Mouse (Mus musculus): ENCODE measurements around the gene Dao. TPM values are rescaled to one million over a fixed set of nuclear protein-coding genes. Genes with fewer than 3 reads are reported as not detected.

Dao gene
- polyA plus RNA-seq, 1 experiment from 2014 or later = not detected

GRCm38 (mm10) chr5:114006974-114007373 lies 3.5 kb downstream of the Dao start:
- ATAC-seq (ENCODE audit: low FRiP score) = no peak
- Histone ChIP-seq H3K27me3 (no peaks in the 10 kb centered on the region), H3K4me3 (no peak overlapping the region), H3K9me3 (no peaks in the 10 kb centered on the region), H3K4me1 (replicated peaks) (0 out of 2 replicates have a peak, but pooled peaks cover 5% of the 10 kb centered on the region), H3K27ac (no peak overlapping the region), H3K4me2 (no peak overlapping the region), H3K36me3 (no peaks in the 10 kb centered on the region), H3K9ac (no peak overlapping the region)
- 85% methylated on average over 4 of the region's 4 CpGs for WGBS

GRCm38 (mm10) chr5:114007753-114008453 lies 4.4 kb downstream of the Dao start:
- WGBS = 77% methylated on average over 12 of the region's 12 CpGs
- 0 out of 2 replicates have a peak, but pooled peaks cover 5% of the 10 kb centered on the region for H3K4me1 ChIP-seq (replicated peaks)
- H3K36me3 ChIP-seq = no peaks in the 10 kb centered on the region
- no peaks in the 10 kb centered on the region for H3K9me3 ChIP-seq
- ATAC-seq (ENCODE audit: low FRiP score) = no peak
- no peak overlapping the region for H3K4me2 ChIP-seq
- H3K27me3 ChIP-seq = no peaks in the 10 kb centered on the region
- no peak overlapping the region for H3K4me3 ChIP-seq
- H3K27ac ChIP-seq = no peak overlapping the region
- H3K9ac ChIP-seq = no peak overlapping the region

GRCm38 (mm10) chr5:114009049-114009448 lies 5.5 kb downstream of the Dao start:
- Histone ChIP-seq H3K4me3 (no peak overlapping the region), H3K4me2 (no peak overlapping the region), H3K27ac (no peak overlapping the region), H3K36me3 (no peaks in the 10 kb centered on the region), H3K4me1 (replicated peaks) (0 out of 2 replicates have a peak, but pooled peaks cover 5% of the 10 kb centered on the region), H3K9ac (no peak overlapping the region), H3K9me3 (no peaks in the 10 kb centered on the region), H3K27me3 (no peaks in the 10 kb centered on the region)
- WGBS = 83% methylated on average over 4 of the region's 4 CpGs
- ATAC-seq (ENCODE audit: low FRiP score) = no peak

GRCm38 (mm10) chr5:114015121-114015520 lies 11.6 kb downstream of the Dao start:
- Histone ChIP-seq H3K9me3 (no peaks in the 10 kb centered on the region), H3K4me2 (no peak overlapping the region), H3K4me1 (replicated peaks) (no peaks in the 10 kb centered on the region), H3K4me3 (no peak overlapping the region), H3K36me3 (no peaks in the 10 kb centered on the region), H3K27ac (no peak overlapping the region), H3K9ac (no peak overlapping the region), H3K27me3 (no peaks in the 10 kb centered on the region)
- 71% methylated on average over 7 of the region's 7 CpGs for WGBS
- no peak for ATAC-seq (ENCODE audit: low FRiP score)

- no peak overlapping the region for H3K4me3 ChIP-seq
- H3K4me1 ChIP-seq (replicated peaks) = peaks cover 9% of the 10 kb centered on the region
- H3K36me3 ChIP-seq = peaks cover 23% of the 10 kb centered on the region
- no peak for ATAC-seq (ENCODE audit: low FRiP score)
- no peaks in the 10 kb centered on the region for H3K27me3 ChIP-seq
- H3K27ac ChIP-seq = no peak overlapping the region
- no peaks in the 10 kb centered on the region for H3K9me3 ChIP-seq
- 71% methylated on average over 6 of the region's 6 CpGs for WGBS
- no peak overlapping the region for H3K9ac ChIP-seq
- 0 out of 2 replicates have a peak overlapping the region, but pooled peaks have one; percentile 9 for H3K4me2 ChIP-seq
Observed at GRCm38 (mm10) chr5:114024390-114024789, 20.9 kb downstream of the Dao start.

GRCm38 (mm10) chr5:114024885-114025284 lies 21.4 kb downstream of the Dao start:
- WGBS = 10% methylated on average over 10 of the region's 10 CpGs
- Histone ChIP-seq H3K4me3 (no peak overlapping the region), H3K36me3 (peaks cover 28% of the 10 kb centered on the region), H3K9me3 (no peaks in the 10 kb centered on the region), H3K9ac (no peak overlapping the region), H3K4me1 (replicated peaks) (peaks cover 9% of the 10 kb centered on the region), H3K27me3 (no peaks in the 10 kb centered on the region), H3K27ac (no peak overlapping the region), H3K4me2 (peak overlapping the region; percentile 9; the same call in 1 of the 2 replicates)
- peak; percentile 46; the same call in 1 of the 2 replicates for ATAC-seq (ENCODE audit: low FRiP score)

- no peak for ATAC-seq (ENCODE audit: low FRiP score)
- Histone ChIP-seq H3K4me3 (no peak overlapping the region), H3K27me3 (no peaks in the 10 kb centered on the region), H3K27ac (no peak overlapping the region), H3K9ac (no peak overlapping the region), H3K4me2 (no peak overlapping the region), H3K4me1 (replicated peaks) (peaks cover 9% of the 10 kb centered on the region), H3K36me3 (peaks cover 52% of the 10 kb centered on the region), H3K9me3 (no peaks in the 10 kb centered on the region)
- 93% methylated on average over 12 of the region's 12 CpGs for WGBS
Observed at GRCm38 (mm10) chr5:114027217-114027944, 23.9 kb downstream of the Dao start.

GRCm38 (mm10) chr5:114028111-114028510 lies 24.6 kb downstream of the Dao start:
- Histone ChIP-seq H3K27ac (no peak overlapping the region), H3K4me2 (no peak overlapping the region), H3K4me3 (no peak overlapping the region), H3K9me3 (no peaks in the 10 kb centered on the region), H3K4me1 (replicated peaks) (peaks cover 9% of the 10 kb centered on the region), H3K9ac (no peak overlapping the region), H3K36me3 (peaks cover 59% of the 10 kb centered on the region), H3K27me3 (no peaks in the 10 kb centered on the region)
- no peak for ATAC-seq (ENCODE audit: low FRiP score)
- 86% methylated on average over 12 of the region's 12 CpGs for WGBS

- Histone ChIP-seq H3K4me1 (replicated peaks) (no peaks in the 10 kb centered on the region; the same call in 1 of the 2 replicates), H3K4me2 (no peak overlapping the region), H3K9ac (no peak overlapping the region), H3K9me3 (no peaks in the 10 kb centered on the region), H3K27me3 (no peaks in the 10 kb centered on the region), H3K36me3 (peaks cover 75% of the 10 kb centered on the region), H3K27ac (no peak overlapping the region), H3K4me3 (no peak overlapping the region)
- 92% methylated on average over 12 of the region's 12 CpGs for WGBS
- ATAC-seq (ENCODE audit: low FRiP score) = no peak
Observed at GRCm38 (mm10) chr5:114030652-114031051, 27.1 kb downstream of the Dao start.

GRCm38 (mm10) chr5:114032161-114032763 lies 28.8 kb downstream of the Dao start:
- no peaks in the 10 kb centered on the region for H3K27me3 ChIP-seq
- H3K36me3 ChIP-seq = peaks cover 78% of the 10 kb centered on the region
- H3K27ac ChIP-seq = no peak overlapping the region
- ATAC-seq (ENCODE audit: low FRiP score) = no peak
- no peaks in the 10 kb centered on the region; the same call in 1 of the 2 replicates for H3K4me1 ChIP-seq (replicated peaks)
- H3K4me3 ChIP-seq = no peak overlapping the region
- 87% methylated on average over 3 of the region's 3 CpGs for WGBS
- H3K4me2 ChIP-seq = no peak overlapping the region
- no peak overlapping the region for H3K9ac ChIP-seq
- H3K9me3 ChIP-seq = no peaks in the 10 kb centered on the region

GRCm38 (mm10) chr5:114034393-114034792 lies 30.9 kb downstream of the Dao start:
- Histone ChIP-seq H3K9me3 (no peaks in the 10 kb centered on the region), H3K27ac (no peak overlapping the region), H3K4me2 (no peak overlapping the region), H3K4me1 (replicated peaks) (no peaks in the 10 kb centered on the region; the same call in 1 of the 2 replicates), H3K27me3 (no peaks in the 10 kb centered on the region), H3K4me3 (no peak overlapping the region), H3K36me3 (peaks cover 73% of the 10 kb centered on the region), H3K9ac (no peak overlapping the region)
- no peak for ATAC-seq (ENCODE audit: low FRiP score)
- WGBS = 87% methylated on average over 7 of the region's 7 CpGs

GRCm38 (mm10) chr5:114035111-114035510 lies 31.6 kb downstream of the Dao start:
- no peaks in the 10 kb centered on the region for H3K9me3 ChIP-seq
- H3K4me3 ChIP-seq = no peak overlapping the region
- no peak for ATAC-seq (ENCODE audit: low FRiP score)
- no peaks in the 10 kb centered on the region for H3K27me3 ChIP-seq
- H3K36me3 ChIP-seq = peaks cover 66% of the 10 kb centered on the region
- no peak overlapping the region for H3K9ac ChIP-seq
- no peak overlapping the region for H3K27ac ChIP-seq
- WGBS = 40% methylated on average over 10 of the region's 10 CpGs
- H3K4me1 ChIP-seq (replicated peaks) = no peaks in the 10 kb centered on the region; the same call in 1 of the 2 replicates
- H3K4me2 ChIP-seq = no peak overlapping the region

Data from hindbrain, embryonic 13.5 days (tissue).